Mouse (Mus musculus) small intestine, adult 10 weeks (tissue): ENCODE results near the gene Uroc1. TPM values are rescaled to one million over a fixed set of nuclear protein-coding genes. Genes with fewer than 3 reads are reported as not detected.

Source experiments
- polyA plus RNA-seq: library from polyadenylated mRNA; stranded (reverse); fragments of 350-450 nt; fragmentation: Illumina TruSeq; extraction: RNeasy Lipid Tissue Mini Kit (QIAGEN cat#74804); gene quantifications from one replicate; pipeline ENCODE4 v1.2.3, GENCODE M21; 2014; ENCODE audit warnings: low replicate concordance

The Uroc1 gene
- polyA plus RNA-seq = not detected

DNA sequence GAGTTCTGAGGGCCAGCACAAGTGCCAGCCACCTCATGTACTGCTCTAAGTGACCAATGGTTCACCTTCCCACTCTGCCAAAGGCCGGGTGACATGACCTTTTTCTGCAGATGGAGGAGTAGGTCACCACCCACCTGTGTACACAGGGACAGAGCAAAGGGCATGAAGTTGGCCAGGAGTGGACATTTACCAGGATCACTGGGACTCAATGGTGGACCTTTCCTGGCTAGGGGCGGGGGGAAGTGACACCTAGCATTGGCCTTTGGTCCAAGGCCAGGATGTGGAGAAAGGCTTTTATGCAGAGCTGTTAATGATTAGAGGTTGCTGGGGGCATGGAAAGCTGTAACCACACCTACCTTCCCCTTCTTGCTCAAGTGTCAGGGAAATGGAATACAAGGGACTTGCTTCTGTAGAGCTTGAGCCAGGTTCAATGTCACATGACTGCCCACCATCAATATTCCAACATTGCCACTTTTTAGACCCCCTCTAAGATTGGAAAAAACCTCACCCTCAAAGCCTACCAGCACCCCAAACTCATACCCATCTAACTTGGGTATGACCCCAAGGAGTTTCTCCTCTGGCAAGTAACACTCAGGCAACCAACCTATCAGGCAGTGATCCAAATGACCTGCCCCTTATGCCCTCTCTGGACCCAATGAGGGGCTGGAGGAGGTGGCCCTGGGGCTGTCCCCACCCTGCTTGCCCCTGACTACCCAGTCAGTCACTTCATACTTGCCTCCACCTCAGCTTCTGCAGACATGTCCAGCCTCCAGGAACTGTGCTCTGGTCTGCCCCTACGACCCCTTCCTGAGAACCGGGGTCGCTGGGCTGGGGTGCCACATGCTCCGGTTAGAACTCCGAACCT, at the start of gene Uroc1:
Gene Uroc1, plus strand, starts transcription at position 724 of the 865 bp plus-strand sequence.

DNA sequence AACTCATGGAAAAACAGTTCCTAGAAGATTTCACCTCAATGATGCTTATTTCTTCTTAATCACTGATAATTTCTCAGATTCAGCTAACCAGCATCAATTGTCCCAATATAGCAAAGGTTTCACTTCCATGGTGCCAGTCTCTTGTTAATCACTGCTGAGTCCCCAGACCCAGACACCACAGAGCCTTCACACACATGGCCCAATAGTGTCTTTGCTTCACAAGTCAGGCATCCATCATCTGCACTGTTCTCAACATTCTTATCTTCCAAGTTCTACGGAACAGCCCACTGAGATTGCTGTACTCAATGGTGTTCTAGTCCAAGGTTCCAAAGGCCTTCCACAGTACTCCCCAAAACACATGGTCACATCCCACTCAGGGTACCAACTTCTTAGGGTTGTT, 32.2 kb upstream of the Uroc1 start, which contains the start of gene BC048671:
Gene BC048671, plus strand, starts transcription at position 301 of the 400 bp plus-strand sequence.

DNA sequence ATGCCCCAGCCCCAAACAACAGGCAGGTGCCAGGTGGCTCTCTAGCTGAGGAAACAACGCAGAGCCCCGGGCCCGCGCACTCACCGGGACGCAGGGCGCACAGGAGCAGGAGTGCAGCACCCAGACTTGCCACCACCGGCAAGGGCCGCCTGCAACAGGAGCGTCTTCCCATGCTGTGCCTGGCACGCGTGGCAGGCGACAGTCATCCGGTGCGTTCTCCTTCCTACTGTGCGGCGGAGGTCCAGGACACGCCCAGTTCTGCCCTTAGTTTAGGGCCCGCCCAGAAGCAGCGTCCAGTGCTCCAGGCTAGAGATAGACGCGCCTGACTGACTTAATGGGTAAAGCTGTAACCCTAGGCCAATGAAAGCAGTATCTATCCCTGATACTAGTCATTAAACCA, 8.1 kb upstream of the Uroc1 start, which contains the start of gene Chst13:
Gene Chst13, minus strand, starts transcription at position 195 of the 400 bp plus-strand sequence.

DNA sequence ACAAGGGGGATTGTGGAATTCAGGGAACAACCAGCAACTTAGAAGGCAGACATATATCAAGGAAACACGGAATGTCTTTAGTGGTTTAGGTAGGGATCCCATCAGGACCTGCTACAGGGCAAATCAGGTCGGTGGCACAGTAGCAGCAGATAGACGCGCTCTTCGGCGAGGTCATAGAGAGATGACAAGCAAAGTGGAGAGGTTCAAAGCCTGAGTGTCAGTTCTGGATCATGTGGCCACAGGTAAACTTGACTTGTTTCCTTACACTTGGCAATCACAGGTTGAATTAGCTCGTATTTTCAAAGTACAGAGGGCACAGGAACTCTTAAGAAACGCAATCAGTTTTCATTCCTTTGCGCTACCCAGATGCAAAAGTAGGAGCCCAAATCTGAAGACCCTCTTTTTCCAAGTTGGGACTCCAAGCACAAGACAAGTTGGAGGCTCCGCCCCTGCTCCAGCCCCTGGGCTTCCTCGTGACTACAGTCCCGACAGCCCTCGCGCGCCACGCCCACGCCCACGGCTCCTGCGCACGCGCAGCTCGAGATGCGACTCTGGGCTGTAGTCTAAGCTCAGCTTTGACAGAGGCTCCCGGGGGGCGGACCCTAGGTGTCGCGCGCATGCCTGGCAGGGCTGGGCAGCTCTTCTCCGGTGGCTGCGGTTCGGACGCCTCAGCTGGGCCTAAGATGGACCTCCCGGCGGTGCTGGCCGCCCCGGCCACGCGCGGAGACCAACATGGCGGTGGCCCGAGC, 36.1 kb downstream of the Uroc1 start, which contains the start of gene Zxdc:
Gene Zxdc, plus strand, starts transcription at position 517 of the 749 bp plus-strand sequence.

Other genes with a start within 250 kb of the Uroc1 start
- gene Vmn1r50, start 231.9 kb upstream of the Uroc1 start, polyA plus RNA-seq = not detected
- gene Vmn1r51, start 210.7 kb upstream of the Uroc1 start, polyA plus RNA-seq = not detected
- not detected for gene Vmn1r52, start 158.5 kb upstream of the Uroc1 start, polyA plus RNA-seq
- not detected for gene V1ra8, start 130.5 kb upstream of the Uroc1 start, polyA plus RNA-seq
- gene Vmn1r53, start 108.8 kb upstream of the Uroc1 start, polyA plus RNA-seq = not detected
- gene Vmn1r54, start 87.0 kb upstream of the Uroc1 start, polyA plus RNA-seq = not detected
- not detected for gene BC048671, start 32.1 kb upstream of the Uroc1 start, polyA plus RNA-seq
- gene Chst13, start 8.1 kb upstream of the Uroc1 start, polyA plus RNA-seq = not detected
- gene Zxdc, start 36.2 kb downstream of the Uroc1 start, polyA plus RNA-seq = 8.7 TPM
- gene Cfap100, start 95.5 kb downstream of the Uroc1 start, polyA plus RNA-seq = not detected
- gene Klf15, start 129.3 kb downstream of the Uroc1 start, polyA plus RNA-seq = 2.5 TPM
- 2.2 TPM for gene Aldh1l1, start 153.1 kb downstream of the Uroc1 start, polyA plus RNA-seq